Mouse (Mus musculus) left cerebral cortex, postnatal 4 days (tissue): ENCODE measurements around the gene Gm20662. TPM values are rescaled to one million over a fixed set of nuclear protein-coding genes. Genes with fewer than 3 reads are reported as not detected.
A peak's percentile ranks its signal among the peaks of the same experiment; 100 is the strongest.
"Not testable (repeated sequence)": the region's sequence is repeated elsewhere in the genome, so short reads cannot be mapped to it uniquely, and the experiment has no call there.

Source experiments
- DNase-seq: peaks from one replicate; pipeline ENCODE4 v3.0.0-alpha.2; 2022
- intact Hi-C: fragments of 180-260 bp; cut with DNase I; formaldehyde crosslinking; loops from one replicate; pipeline ENCODE4 v1.15.1; 2025
- total RNA-seq, 2 experiments: library from RNA; stranded (reverse); gene quantifications; 2 replicates each; pipeline ENCODE4 v1.2.3; 2021

Gene Gm20662
- total RNA-seq, 2 experiments from 2014 or later: 1.3 to 2.5 TPM

DNA sequence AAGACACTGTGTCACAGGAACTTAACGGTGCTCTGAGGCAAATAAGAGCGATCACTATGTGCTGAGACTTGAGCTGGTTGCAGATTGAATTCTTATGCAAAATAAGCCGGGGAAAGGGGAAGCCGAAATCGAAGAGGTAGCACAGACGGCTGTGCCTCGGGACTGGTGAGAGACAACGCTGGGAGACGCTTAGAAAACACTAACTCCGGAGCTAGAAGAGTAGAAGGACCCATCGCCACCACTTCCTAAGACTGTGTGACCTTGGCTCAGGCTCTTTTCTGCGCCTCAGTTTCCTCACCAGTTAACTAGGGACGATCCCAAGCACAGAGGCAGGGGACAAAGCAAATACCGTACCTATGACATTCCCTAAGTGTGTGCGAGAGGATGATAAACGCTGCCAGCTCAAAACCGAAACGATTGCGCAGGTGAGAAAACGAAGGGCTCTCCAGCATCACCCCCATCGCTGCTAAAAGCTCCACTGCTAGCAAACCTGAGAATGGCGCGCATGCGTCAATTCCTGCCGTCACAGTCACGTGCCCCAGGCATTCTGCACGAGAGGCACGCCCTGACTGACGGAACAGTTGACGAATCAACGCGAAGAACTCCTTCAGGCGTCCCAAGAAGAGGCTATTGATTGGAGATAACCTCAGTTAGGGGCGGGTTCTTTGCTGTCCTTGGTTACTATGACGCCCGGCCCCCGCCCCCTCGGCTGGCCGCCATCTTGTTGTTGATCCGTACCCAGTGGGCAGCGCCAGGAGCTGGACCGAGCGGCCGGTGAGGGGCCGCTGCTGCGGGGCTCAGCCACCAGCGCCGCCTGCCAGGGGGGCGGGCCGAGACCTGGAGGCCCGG, 6.0 kb downstream of the Gm20662 start, which contains the start of gene Ip6k1:
Gene Ip6k1, plus strand, starts transcription at position 580 of the 849 bp plus-strand sequence.
- peak; percentile 100 for DNase-seq
- intact Hi-C loops: no loop called here

DNA sequence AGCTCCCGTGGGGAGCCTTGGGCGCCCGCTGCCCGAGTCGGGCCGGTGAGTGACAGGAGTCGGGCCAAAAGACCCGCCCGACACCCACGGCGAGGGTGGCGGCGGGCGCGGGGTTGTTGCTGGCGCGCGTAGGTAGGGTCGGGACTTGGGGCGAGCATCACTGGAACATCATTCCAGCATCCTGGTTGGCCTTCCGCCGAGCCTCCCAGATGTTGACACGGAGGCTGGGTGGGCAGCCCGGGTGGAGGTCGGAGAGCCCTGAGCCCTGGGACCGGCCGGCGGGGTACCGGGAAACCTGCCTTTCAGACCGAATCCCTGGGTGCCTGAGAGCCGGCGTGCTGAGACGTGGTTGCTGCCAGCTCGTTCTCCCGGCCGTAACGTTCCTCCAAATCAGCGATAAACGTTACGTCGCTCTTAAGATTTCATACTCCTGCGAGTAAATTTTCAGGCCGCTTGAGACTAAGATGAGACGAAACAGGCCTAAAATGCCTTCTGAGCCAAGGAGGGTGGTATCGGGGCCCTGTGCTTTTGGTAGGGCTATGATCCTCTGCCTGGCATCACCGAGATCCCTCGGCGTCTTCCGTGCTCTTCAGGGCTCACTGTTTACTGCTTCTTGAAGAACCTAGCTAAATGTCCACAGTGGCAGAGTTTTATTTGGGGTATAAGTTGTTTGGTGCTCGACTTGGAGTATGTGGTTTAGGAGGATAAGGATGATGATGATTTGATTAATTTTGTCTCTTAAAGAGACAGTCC, 6.8 kb downstream of the Gm20662 start:
- intact Hi-C loops: no loop called here
- no peak for DNase-seq

DNA sequence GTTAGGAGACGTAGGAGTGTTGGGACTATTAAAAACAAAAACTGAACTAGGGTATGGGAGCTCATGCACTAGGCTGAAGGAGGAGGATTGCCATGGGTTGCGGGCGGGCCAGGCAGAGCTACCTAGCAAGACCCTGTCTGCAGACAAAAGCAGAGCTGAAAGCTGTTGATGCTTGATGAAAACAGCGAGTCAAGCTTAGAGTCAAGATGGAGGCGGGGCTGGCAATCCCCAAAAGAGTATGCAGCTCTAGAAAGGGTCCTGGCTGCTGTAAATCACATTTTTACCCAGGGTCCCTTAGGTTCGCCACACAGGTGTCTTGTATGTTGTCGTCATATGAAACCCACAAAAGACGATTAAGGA, 7.4 kb downstream of the Gm20662 start:
- intact Hi-C loops: no loop called here
- peak; percentile 15 for DNase-seq

DNA sequence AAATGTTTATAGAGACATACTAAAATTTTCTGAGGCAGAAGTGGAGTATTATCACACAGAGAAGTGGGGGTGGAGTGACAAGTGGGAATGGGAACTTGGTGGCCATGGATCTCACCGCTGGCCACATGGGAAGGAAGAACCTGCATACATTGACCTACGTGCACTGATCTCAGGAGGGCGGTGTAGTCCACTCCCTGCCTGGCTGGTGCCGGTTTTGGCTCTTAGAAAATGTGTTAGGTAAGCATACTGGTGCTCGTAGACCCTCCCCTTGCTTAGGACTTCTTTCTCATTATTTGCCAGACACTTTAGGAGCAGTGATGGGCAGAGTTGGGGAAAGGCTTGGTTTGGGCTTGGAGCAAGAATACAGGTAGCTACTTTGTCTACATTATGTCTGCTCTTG, 11.9 kb downstream of the Gm20662 start:
- DNase-seq: no peak
- intact Hi-C loops: no loop called here

DNA sequence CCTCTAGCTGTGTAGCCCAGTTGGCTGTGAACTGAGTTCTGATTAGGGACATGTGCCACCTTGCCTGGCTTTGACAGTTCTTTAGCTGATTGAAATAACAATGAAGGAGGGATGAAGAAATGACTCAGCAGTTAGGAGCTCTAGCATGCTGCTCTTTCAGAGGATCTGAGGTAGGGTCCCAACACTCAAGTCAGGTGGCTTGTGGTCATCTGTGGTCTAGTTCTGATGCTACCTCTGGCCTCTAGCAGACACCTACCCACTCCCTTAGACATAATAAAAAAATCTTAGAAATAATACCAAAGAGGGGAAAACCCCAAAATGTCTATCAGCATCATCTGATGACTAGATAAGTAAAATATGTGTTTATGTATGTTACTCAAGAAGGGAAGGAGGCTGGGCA, 14.2 kb downstream of the Gm20662 start:
- intact Hi-C loops: no loop called here
- no peak for DNase-seq

DNA sequence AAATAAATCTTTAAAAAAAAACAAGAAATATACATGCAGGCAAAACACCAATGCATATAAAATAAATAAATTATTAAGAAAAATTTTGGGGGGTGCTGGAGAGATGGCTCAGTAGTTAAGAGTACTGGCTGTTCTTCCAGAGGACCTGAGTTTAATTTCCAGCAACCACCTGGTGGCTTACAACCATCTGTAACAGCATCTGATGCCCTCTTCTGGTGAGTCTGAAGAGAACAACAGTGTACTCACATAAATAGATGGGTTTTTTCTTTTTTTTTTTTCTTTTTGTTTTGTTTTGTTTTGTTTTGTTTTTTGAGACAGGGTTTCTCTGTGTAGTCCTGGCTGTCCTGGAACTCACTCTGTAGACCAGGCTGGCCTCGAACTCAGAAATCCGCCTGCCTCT, 17.4 kb downstream of the Gm20662 start:
- intact Hi-C loops, DNase-seq: not testable (repeated sequence)

DNA sequence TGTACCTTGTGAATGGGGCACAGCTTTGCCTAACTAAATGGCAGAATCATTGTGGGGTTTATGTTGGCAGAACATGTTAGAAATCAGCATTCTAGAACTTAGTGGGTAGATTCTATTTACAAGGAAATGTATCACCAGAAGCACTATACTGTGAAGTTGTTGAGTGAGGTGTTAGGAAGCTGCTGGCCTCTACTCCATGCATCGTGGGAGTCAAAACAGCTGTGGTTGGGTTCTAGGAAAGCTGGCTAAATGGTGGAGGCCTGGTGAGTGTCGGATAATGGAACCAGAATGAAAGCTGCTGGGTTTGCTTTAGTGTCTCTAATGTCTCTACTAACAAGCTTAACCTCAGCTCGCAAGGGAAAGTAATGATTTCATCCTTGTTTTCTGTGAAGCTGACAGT, 21.0 kb downstream of the Gm20662 start:
- intact Hi-C loops: no loop called here
- no peak for DNase-seq

DNA sequence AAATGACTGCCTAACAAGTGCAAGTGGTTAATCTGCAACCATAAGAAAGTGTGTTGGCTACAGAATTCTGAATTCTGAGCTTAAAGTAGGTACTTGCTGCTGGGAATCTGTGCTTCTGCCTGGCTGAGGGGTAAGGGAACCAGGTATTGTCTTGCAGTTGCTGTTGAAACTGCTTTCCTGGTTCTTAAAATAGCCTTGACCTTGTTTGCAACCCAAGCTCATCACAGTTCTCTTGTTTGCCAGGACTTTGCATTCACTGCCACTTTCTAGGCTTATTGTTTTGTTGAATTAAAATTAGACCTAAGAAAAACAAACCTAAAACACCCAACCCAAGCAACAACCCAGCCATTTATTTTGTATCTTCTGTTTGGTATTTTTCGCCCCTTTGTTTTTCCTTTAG, 24.6 kb downstream of the Gm20662 start:
- intact Hi-C loops: no loop called here
- no peak for DNase-seq

DNA sequence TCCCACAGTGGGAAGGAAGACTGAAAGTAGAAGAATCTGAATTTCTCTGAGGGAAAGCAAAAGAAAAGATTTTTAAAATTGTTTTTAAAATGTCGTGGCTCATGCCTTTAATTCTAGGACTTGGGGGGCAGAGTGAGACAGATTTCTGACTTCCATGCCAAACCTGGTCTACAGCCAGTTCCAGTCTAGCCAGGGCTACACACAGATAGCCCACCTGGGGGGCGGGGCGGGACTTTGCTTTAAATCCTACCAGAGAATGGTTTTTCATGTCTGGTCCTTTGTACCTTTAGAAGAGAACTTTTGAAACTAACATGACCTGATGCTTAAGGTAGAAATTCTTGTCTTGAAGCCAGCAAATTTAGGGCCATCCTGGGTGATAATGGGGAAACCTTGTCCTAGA, 27.1 kb downstream of the Gm20662 start:
- DNase-seq: no peak
- intact Hi-C loops: no loop called here

DNA sequence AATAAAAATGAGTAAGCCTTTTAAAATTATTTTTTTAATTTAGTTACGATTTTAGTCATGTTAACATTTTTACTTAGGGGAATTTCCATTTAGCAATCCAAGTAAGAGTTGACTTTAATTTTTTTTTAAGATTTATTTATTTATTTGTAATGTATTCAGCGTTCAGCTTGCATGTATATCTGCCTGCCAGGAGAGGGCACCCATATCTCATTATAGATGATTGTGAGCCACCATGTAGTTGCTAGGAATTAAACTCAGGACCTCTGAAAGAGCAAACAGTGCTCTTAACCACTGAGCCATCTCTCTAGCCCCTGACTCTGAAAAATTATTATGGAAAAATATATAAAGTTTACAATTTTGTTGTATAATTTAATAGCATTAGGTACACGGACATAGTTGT, 30.4 kb downstream of the Gm20662 start:
- intact Hi-C loops: no loop called here
- no peak for DNase-seq

DNA sequence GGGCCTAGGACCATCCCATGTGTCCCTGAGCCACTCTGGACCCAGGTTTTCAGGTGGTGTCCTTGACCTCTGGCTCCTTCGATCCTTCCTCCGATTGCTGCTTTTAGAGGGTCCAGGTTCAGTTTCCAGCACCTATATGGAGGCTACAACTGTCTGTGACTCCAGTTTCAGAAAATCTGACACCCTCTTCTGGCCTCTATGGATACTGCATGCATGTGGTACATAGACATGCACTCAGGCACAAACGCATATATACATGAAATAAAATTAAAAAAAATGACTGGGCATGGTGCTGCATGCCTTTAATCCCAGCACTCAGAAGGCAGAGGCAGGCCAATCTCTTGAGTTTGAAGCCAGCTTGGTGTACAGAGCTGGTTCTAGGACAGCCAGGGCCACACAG, 31.7 kb downstream of the Gm20662 start:
- intact Hi-C loops: no loop called here
- DNase-seq: no peak

DNA sequence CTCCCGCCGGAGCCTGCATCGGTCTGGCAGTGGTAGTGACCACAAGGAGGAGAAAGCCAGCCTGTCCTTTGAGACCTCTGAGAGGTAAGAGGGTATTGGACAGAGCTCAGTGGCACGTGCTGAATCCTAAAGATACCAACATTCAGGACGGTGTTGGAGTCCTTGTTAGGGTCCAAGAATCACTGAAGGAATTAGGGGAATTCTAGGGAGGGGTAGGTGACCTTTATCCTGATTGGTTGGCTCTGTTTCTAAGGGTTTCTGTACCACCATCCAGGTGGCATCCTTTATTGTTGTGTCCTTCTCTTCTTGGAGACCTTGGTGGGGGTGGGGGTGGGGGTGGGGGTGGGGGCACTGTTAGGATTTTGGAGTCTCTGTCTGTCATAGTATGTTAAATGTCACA, 36.0 kb downstream of the Gm20662 start:
- intact Hi-C loops: no loop called here
- no peak for DNase-seq

DNA sequence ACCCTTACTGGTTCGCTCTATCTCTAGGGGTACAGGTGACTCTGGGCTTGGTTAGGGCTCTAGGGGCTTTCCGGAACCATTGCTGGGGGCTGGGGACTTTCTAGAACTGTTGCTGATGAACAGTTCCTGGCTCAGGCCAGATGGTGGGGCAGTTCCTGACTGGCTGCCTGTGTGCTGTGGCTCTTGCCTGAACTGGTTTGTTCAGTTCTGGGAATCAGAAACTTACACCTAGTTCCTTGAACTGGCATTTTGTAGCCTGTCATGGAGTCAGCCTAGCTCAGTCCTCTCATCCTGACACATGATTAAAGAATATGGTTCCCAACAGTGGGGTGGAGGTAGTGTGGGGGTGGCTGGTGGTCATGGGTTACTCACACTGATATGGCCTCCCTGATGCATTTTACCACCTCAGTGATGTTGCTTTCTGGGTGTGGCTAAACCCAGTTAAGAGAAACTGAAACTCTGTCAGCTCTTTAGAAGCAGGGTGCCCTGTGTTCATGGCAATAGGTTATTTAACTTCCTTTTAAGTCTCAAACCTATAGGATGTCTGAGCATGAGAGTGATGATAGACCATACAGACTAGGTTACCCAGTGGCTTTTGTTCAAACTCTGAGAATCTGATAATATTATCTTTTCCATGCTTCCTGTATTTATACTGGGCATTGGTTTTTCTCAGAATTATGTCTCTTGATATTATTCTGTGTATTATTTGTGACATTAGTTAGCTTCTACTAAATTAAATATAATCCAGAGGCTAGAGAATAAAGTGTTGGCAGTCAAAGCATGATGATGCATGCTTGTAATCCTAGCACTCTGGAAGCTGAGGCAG, 39.4 kb downstream of the Gm20662 start:
- intact Hi-C loops: no loop called here

DNA sequence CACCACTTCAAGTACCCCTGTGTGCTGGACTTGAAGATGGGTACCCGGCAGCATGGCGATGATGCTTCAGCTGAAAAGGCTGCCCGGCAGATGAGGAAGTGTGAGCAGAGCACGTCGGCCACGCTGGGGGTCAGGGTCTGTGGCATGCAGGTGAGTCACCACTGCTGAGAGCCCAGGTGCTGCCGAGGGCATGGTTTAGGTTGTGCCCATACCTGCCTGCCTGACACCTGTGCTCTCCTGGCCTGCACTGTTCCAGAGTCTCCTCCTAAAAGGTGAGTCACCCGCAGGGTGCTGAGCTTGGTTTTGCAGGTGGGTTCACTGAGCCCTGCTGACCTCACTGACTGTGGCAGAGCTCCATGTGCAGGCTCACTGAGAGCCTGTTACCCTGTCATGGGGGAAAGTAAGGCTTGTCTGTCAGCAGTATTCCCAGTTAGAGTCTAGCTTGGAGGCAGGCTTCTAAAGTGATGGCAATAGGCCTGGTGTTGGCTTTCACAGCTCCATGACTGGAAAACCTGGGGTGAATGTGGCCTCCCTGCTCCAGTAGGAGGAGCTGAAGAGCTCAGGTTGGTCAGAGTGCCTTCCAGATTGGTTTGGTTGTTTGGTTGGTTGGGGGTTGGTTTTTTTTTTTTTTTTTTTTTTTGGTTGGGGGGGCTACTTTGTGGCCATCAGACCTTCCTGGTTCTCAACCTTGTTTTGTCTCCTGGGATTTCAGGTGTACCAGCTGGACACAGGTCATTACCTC, 48.8 kb downstream of the Gm20662 start:
- intact Hi-C loops: loop anchor here (5.0 kb wide), 1 partner anchor 143 kb away; no protein-coding TSS in a partner anchor
- no peak for DNase-seq

More for the DNA sequence above, 39.4 kb downstream of the Gm20662 start:
- no peak for DNase-seq

DNA sequence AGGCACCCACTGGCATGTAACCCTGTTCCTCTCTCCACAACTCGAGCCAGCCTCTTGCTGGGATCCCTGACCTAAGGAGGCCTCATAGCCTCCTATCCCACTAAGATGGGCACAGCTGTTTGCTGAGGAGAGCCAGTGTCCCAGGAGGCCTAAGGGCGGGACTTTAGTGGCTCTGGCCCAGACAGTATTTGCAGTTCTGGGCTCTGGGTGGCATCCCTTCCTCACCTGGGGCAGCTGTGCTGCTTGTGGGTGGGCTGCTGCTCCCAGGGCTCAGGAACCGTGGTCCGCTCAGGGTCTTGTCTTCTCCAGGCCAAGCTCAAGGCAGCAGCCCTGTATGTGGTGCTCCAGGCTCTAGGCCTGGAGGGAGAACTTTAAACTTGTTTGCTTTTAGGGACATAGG, 50.4 kb downstream of the Gm20662 start:
- intact Hi-C loops: loop anchor here (5.0 kb wide), 1 partner anchor 144 kb away; no protein-coding TSS in a partner anchor

DNA sequence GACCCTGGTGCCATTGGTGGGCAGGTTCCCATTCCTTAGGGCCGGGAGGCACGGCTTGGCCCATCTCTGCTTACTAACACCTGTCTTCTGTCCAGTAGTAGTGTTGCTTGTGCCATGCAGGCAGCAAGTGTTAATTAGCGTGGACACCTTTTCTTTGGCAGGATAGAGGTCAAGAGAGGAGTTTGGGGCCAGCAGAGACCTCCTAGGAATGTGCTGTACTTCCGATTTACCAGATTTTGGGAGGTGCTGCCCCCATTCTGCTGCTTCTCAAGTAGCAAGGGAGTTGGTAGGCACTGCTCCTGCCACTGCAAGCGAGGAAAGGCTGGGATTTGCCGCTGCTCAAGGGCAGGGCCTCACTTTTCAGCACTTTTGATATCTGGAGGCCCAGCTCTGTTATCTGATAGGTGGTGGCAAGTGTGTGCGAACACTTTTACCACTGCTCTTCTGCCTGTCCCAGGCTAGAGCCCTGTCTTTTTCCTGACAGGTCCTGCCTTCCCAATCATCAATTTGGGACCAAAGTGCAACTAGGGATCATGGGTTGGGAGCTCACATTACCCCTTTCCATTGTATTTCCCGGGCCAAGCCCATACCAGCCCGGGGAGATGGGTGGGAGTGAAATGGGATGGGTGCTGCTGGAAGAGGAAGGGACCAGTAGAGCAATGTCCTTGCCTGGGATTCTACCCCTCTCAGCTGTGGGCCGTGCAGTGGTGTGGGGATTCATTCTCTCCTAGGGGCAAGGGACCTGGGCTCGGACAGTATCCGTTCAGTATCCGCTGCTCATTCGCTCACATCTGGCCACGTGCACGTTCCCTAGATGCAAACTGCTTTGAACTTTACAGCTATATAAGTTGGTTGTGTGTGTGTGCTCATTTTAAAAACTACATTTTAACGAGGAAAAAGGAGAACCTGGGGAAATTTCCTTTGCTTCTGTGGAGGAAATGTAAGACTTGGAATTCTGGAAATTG, 51.7 kb downstream of the Gm20662 start:
- intact Hi-C loops: loop anchor here (5.0 kb wide), 1 partner anchor 146 kb away; no protein-coding TSS in a partner anchor
- no peak for DNase-seq

More for the DNA sequence above, 50.4 kb downstream of the Gm20662 start:
- DNase-seq: no peak

DNA sequence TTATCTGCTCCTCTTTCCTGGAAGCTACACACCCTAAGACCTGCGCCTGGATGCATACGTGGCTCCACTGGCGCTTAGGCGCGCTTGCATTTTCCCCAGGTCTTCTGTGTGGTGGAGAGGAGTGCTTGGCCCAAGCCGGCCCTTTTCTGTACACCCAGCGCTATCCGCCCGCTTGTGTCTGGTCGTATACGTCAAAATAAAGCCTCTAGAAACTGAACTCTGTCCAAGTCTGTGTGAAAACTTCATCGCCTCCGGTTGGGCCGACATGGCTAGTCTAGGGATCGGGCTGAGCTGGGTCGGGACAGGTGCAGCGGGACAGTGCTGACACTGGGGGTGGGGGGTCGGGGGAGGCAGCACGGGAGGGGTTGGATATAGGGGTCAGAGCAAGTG, 52.4 kb downstream of the Gm20662 start:
- intact Hi-C loops: loop anchor here (5.0 kb wide), 1 partner anchor 146 kb away; no protein-coding TSS in a partner anchor
- no peak for DNase-seq

DNA sequence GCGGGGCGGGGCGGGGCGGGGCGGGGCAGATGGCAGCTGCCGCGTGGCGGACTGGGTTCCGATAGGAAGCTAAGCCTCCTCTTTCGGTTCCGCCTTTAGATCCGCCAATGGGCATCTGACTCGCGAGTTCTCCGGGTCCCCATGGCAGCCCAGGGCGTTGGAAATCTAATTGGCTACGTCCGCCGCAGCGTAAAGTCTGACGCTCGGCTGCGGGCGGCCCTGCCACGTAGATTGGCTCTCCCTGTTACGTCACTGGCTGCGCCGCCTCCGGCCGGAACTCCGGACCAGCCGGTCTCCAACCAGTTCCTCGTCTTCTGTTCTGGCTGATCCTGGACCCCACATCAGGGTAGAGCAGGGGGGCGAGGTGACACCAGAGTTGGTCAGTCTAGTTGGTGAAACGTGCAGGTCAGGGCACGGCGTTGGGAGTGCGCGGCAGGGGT, 52.9 kb downstream of the Gm20662 start, which contains the start of gene Gmppb:
Gene Gmppb, plus strand, starts transcription at position 227 of the 440 bp plus-strand sequence.
- intact Hi-C loops: loop anchor here (5.0 kb wide), 1 partner anchor 147 kb away; no protein-coding TSS in a partner anchor
- DNase-seq: peak; percentile 96
